Mouse (Mus musculus) cerebellum, adult 2 months (tissue): Measurements from ENCODE around the gene Tfrc.

Source experiments
- CTCF ChIP-seq: fragments of 200-500 bp; IDR thresholded peaks from 2 replicates; pipeline ENCODE4 v1.5.1; 2011; ENCODE audit warnings: low read depth, mild to moderate bottlenecking, control low read depth, low read length, moderate library complexity, borderline replicate concordance; ENCODE audit not compliant: insufficient read depth
- POLR2A ChIP-seq: fragments of 200-500 bp; IDR thresholded peaks from 2 replicates; pipeline ENCODE4 v1.6.1; 2011; ENCODE audit warnings: low read length, control low read depth, borderline replicate concordance; ENCODE audit not compliant: insufficient read depth

- TF ChIP-seq CTCF (no peak), POLR2A (no peak)
Measured at GRCm38 (mm10) chr16:32679976-32680375, 71.3 kb downstream of the Tfrc start.
